Mouse (Mus musculus) heart, adult 11 months (tissue): ENCODE data around the gene Plxna4.

ENCODE experiments used
- DNase-seq: peaks from one replicate; pipeline ENCODE4 v3.0.0; 2022

The Plxna4 gene

DNA sequence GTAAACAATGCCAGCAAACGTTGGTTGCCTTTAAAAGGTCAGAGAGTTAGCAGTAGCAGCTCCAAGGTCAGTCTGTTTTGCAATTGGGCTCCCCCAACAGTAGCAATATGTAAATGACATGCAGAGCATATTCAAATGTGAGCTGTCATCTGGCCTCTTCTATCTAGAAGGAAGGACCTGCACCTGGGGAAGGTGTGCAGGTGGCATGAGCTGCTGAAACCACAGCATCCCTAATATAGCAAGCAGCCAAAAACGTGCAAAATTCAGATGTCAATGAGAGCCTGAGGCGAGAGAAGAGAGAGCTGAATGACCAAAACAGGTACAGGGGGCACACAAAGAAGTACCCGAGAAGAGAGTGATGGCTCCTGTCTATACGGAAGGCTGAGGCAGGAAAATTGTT lies 118.8 kb downstream of the Plxna4 start:
- no peak for DNase-seq

GRCm38 (mm10) chr6:32465129-32465528 lies 122.9 kb downstream of the Plxna4 start:
- no peak for DNase-seq

DNA sequence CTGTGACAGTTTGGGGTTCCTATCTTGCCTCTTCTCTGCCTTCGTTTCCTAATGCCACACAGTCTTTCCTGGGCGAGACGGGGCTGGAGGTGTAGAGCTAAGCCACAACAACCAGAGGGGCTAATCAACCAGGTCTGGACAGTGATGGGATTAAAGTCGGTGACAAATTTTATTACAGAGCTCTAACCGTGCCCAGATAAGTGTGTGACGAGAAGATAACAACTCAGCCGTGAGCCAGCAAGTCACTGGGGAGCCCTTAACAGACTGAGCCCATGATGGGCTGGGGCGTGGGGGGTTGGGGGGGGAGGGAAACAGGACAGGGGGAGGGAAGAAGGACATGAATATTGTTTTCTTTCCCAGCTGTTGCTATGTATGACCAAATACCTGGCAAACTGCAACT lies 123.4 kb downstream of the Plxna4 start:
- peak; percentile 89 for DNase-seq

- DNase-seq, result peak; percentile 97
Observed at GRCm38 (mm10) chr6:32464046-32464445, 123.9 kb downstream of the Plxna4 start.

DNA sequence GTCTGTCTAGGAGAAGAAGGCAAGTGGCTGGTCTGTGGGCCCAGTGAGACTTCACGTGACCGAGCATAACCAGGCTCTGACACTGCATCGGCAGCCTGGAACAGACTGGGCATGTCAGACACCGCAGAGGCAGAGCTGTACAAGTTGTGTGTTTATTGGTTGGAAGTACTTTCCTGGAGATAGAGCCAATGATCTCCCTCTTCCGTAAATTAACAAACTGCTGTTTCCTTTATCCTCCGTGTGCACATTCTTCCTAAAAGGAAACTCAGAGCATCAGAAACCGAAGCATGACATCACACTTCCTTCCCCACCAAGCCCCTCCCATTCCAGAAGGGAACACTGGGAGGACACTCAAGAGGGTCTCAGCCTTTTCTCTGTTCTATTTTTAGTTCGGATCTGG lies 127.6 kb downstream of the Plxna4 start:
- peak; percentile 99 for DNase-seq

DNA sequence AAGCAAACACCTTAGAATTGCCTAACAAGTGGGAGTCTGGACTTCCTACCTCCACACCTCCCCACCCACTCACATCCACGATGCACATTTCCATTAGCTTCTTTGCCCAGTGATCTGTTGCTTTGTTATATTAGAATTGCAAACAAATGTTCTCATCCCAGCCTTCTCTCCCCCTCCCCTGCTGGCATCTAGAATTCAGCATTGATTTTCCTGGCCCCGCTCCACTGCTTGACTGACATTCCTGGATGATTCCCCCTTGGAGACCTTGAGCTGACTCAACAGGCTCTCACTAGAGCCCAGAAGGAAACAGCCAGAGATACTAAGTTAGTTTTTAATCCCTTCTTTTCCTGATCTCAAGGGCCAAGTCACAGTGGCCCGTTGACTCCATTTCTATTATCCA lies 131.4 kb downstream of the Plxna4 start:
- no peak for DNase-seq

DNA sequence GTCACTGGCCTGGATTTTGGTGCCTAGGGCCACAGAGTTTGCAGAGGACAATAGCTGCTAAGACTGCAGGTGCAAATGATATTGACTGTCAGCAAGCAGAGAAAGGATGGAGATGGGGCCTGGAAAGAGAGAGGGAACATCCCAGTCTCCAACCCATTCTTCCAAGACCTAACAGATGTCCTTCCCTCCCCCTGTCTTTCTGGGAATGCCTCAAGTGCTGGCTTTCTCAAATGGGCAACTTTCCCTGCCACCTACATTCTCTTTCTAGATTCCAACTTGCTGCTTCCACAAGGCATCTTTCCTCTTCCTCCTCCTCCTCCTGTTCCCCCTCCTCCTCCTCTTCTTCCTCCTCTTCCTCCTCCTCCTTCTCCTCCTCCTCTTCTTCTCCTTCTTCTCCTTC lies 136.1 kb downstream of the Plxna4 start:
- DNase-seq, result no peak

DNA sequence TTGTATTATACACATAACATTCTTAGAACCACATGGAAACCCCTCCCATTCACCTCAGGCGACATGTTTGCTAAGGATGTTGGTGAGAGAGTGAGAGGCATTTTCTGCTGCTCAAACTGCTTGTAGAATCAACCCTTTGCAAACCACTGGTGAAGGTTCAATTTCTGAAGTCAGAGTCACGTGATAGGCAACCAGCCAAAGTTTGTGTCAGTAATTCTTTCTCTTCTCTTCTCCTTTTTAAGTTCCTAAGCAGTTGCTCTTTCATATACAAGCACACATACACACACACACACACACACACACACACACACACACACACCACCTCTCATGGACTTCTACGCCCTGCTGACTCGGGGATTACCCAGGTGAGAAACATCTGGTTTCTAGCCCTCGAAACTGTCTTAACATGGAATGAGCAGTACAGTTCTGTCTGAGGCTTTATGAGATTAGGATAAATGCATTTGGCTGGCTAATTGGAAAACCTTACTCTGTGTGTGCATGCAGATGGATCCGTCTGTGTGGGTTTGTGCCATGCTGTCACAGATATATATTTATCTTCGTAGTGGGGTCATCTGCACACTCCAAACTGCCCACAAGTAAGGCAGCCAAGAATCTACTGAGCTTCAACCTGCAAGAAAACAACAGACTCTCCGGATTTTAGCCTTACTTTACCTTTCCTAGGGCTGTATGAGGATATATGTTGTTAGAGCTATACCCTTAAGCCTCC lies 138.6 kb downstream of the Plxna4 start:
- DNase-seq, result no peak

- no peak for DNase-seq
Observed at GRCm38 (mm10) chr6:32448787-32449186, 139.2 kb downstream of the Plxna4 start.

DNA sequence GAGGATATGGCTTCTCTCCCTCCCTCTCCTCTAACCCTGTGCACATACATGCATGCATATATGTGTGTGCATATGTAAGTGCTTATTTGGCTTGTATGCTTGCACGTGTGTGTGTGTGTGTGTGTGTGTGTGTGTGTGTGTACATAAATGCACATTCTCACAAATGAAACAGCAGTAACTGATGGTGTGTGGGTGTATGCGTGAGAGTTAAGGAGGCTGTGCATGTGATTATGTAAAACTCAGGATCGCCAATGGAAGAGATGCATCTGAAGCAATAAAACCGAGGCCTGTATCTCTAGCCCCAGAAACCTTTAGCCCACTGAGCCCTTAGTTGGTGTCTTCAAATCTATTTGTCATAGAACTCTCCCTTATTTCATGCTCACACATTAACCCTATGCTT lies 141.7 kb downstream of the Plxna4 start:
- no peak for DNase-seq

DNA sequence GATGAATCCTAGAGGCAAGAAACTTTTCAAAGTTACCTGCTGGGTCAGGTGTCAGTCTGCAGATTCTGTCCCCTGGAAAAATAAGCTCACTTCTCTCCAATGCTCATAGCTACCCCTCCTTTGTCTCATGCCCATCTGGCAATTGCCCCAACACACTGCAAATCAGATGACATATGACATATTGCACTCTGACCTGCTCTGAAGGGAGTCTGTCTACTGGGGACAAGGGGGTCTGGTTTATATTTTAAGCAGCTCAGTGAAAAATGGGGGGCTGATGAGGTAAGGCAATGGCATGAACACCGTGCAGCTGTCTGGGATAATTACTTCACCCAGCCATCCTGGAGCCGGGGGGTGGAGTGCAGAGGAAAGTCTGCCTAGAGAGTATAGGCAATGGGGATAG lies 142.7 kb downstream of the Plxna4 start:
- DNase-seq, result no peak

- no peak for DNase-seq
Observed at GRCm38 (mm10) chr6:32444393-32444792, 143.6 kb downstream of the Plxna4 start.

DNA sequence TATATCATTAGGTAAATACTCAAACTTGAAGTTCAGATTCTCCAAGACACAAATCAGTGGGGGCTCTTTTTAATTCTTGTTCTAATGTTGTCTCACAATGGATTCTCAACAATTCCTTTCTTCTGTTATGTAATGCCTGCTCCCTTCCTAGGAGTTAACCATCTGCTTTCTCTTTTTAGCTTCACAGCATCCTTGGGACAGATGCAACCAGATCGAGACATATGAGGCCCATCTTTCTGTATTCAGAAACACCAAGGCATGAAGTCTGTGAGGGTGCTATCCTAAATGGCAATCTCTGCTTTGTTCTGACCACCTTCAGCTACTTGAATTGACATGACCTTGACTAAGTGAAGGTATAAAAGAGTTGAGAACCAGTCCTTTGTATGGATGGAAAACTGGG lies 144.3 kb downstream of the Plxna4 start:
- no peak for DNase-seq

- no peak for DNase-seq
Observed at GRCm38 (mm10) chr6:32439434-32439833, 148.6 kb downstream of the Plxna4 start.

GRCm38 (mm10) chr6:32437219-32437618 lies 150.8 kb downstream of the Plxna4 start:
- DNase-seq, result peak; percentile 97

DNA sequence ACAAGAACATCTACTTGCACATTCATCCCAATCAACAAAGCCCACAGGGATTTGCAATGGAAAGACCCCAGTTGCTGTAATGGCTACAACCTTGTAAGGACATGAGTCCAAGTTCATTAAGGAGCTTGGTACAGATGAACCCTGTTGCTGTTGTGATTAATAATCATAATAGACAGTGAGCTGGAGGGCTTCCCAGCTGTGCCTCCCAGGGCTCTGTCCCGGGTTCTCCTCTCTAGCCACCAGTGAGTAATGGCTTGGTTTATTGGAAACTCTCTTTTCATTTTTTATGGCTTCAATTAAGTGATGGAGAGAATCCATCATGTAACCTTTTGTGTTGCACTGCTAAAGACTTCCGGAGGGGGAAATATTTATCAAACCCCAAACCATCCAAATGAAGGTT lies 164.9 kb downstream of the Plxna4 start:
- no peak for DNase-seq

DNA sequence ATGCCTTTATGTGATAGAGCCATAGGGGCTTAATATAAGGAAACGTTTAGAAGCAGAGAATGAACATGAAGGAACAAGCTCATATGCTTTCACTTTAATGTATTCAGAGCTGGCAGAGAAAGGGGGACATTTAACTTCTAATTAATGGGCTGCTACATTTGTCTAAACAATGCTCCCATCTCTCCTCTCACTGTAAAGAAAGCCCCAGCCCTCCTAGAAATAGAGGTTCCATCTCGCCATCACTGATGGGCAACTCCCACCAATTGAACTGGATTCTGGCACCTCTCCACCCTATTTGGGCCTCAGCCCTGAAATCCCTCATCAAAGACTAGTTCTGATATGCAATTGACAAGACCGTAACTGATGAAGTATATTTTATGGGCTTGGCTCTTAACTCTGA lies 167.4 kb downstream of the Plxna4 start:
- DNase-seq, result no peak

- no peak for DNase-seq
Observed at GRCm38 (mm10) chr6:32417351-32417750, 170.6 kb downstream of the Plxna4 start.

GRCm38 (mm10) chr6:32411325-32411724 lies 176.7 kb downstream of the Plxna4 start:
- no peak for DNase-seq

DNA sequence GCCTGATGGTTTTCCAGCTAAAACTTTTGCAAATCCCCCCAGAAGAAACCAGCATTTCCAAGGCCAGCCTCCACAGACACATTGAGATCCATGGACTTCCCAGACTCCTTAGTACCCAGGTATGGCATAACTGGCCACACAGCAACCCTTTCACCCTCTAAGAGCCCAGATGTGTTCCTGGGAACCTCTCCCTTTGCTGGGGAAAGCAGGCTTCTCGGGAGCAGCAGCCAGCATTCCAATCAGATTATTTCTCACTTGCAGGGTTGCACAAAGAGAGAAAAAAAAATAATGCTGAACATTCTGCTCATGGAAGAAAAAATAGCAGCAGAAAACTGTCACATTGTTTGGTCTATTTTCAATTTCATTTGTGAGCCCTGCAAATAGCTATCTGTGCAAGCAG lies 178.4 kb downstream of the Plxna4 start:
- DNase-seq, result no peak

DNA sequence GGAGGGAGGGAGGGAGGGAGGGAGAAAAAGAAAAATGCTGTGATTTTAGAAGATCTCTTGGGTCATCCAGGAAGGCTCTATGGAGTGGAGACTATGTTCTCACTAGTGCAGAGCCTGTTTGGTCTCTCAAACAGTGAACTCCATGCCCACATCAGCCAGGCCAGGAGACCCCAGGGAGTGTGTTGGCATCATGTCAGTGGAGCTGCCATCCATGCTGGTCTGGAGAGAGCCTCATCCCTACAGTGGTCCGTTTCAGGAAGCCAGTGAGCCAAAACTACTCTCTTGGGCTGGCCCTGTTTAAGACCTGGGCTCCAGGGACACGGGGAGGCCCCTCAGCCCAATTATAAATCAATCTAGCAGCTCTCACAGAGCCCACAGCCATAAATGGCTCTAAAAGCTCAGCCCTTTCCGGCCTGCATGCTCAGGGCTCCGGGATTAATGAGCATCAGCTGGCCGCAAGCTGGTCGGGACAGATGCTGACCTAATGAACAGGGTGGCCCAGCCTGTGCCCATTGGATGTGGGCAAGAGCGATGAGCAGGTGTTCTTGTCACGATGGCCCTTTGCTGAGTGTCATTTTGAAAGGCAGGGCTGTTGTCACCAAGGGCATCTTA lies 180.3 kb downstream of the Plxna4 start:
- peak; percentile 85 for DNase-seq

DNA sequence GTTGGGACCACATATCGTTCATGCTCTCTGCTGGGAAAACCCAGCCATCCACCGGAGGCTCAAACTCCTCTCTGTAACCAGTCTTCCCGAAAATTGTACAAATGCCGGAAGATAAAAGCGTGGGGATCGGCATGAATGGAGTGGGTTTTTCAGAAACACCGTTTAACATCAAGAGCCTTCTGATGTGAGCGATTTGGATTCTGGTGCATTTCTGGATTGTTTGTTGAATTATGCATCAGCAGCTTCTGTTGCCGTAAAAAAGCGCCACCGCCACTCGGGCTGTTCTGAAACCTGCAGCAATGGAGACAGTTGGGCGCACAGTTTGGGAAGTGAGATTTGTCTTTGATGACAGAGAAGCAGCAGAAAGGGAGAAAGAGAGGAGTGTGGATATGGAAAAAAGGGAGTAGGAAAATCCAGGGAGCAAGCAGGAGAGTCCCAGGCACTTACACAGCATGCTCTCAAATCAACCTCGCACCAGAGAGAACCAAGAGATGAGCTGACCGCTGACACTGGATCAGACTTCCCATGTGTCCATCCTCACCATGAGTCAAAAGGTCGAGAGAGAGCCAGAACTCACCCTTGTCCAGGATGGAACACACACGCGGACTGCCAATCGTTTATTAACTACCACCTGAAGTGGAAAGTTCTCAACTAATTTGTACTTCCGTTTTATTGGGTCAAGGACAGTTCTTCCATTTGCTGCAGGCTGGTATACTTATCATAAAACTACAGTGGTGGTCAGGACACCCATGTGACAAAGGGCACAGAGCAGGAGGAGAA lies 181.5 kb downstream of the Plxna4 start:
- no peak for DNase-seq

DNA sequence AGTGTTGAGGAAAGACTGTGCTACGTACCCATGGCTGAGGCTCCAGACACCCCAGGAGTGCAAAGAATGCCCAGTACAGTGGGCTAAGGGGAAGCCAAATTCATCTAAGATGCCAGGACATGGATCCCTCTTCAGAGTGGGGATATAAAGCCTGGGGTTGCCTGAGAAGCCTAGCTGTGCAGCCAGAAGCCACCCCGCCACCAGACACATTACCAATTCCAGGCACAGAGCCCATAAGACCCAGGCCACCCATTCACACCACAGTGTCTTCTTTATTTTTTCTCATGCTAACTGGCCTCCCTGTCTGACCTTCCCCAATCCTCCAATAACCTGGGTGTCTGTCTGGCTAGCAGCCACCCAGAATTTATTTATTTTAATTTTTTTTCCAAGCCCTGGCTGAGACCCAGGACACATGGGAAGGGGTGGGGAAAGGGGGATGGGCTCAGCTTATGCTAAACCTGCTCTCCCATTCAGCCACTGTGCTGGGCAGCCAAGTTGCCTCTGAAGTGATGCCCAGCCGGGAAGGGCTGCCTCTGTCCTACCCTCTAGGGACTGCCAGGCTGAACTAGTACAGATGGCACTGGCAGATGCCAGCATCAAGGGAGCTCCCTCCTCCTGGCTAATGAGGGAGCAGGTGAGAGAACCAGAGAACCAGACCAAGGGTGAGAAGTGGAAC lies 185.3 kb downstream of the Plxna4 start:
- peak; percentile 91 for DNase-seq

- no peak for DNase-seq
Observed at GRCm38 (mm10) chr6:32398261-32398660, 189.7 kb downstream of the Plxna4 start.
